ENCODE assay signal across 8 mouse cellular contexts in genomic region chr2:28525219-28525942, GRCm38 (mm10). TPM values are rescaled to one million over a fixed set of nuclear protein-coding genes. Genes with fewer than 3 reads are reported as not detected.
DNase-seq lines count a peak whose midpoint lies in the region; TF ChIP-seq lines count a peak whose summit lies in the region.
"Had no signal": no experiment of that assay in that cellular context is flagged by ENCODE, and none has a peak within 500 bp of the region (broad histone marks: within the 10 kb centered on the region; RNA-seq: fewer than 3 reads in every experiment).

No protein-coding gene starts in this region.

- H3K4me1 ChIP-seq in forebrain, embryonic 10.5 days: peaks cover 75% of the 10 kb centered on the region
- peaks cover 53% of the 10 kb centered on the region for H3K4me1 ChIP-seq in small intestine, adult 2 months (ENCODE audit: control insufficient read depth, insufficient read depth, insufficient read length, low read length)

- H3K27me3 ChIP-seq in forebrain, embryonic 10.5 days (ENCODE audit: poor library complexity, severe bottlenecking): no peaks in the 10 kb centered on the region
- H3K27me3 ChIP-seq in small intestine, adult 2 months (ENCODE audit: control insufficient read depth, insufficient read depth, low read length): no peaks in the 10 kb centered on the region

- 17% methylated on average over 11 of the region's 11 CpGs for WGBS in forebrain, embryonic 10.5 days
- 11% methylated on average over 11 of the region's 11 CpGs for WGBS in small intestine, adult 2 months

- peak overlapping the region; percentile 24; the same call in 1 of the 2 replicates for H3K4me3 ChIP-seq in forebrain, embryonic 10.5 days
- H3K4me3 ChIP-seq in small intestine, adult 2 months (ENCODE audit: low read depth, low read length): peak overlapping the region; percentile 17; the same call in 1 of the 2 replicates

- H3K36me3 ChIP-seq in forebrain, embryonic 10.5 days (replicated peaks): peaks cover 6% of the 10 kb centered on the region
- no peaks in the 10 kb centered on the region for H3K36me3 ChIP-seq in small intestine, adult 2 months (ENCODE audit: control insufficient read depth, insufficient read depth, low read length)

- DNase-seq in MN1 (ENCODE audit: low spot score): peak; percentile 87
- peak; percentile 87 to 88 for DNase-seq in adrenal gland, postnatal 36 days
- DNase-seq in forebrain, embryonic 10.5 days (ENCODE audit: extremely low spot score, low spot score): peak; percentile 62
- peak; percentile 70 to 71 for DNase-seq in heart, postnatal 14 days
- DNase-seq in kidney, postnatal 25 days: peak; percentile 70 to 87
- DNase-seq in lung, postnatal 4 days: peak; percentile 76 to 82

- TF ChIP-seq CTCF in small intestine, adult 2 months (IDR thresholded peaks at IDR 0.05; ENCODE audit: extremely low read depth, insufficient read length, insufficient replicate concordance, low read depth, low read length): no peak

- TF ChIP-seq POLR2A in small intestine, adult 2 months (IDR thresholded peaks at IDR 0.05; ENCODE audit: low read depth, low read length): peak; percentile 11; the same call in 1 of the 2 replicates

- H3K9me3 ChIP-seq in forebrain, embryonic 10.5 days: no peaks in the 10 kb centered on the region

- intact Hi-C loops in heart, postnatal 14 days (cut with DNase I): no loop called here

- peak overlapping the region; percentile 83 for H3K27ac ChIP-seq in forebrain, embryonic 10.5 days
- peak overlapping the region; percentile 95 for H3K27ac ChIP-seq in small intestine, adult 2 months (ENCODE audit: insufficient read depth, low read depth, low read length)

RNA-seq across cellular contexts. Expression of gene Ralgds, which starts 12.5 kb away (rescaled TPM):
- 10 to 100 TPM; 23.3 to 27.9 TPM for total RNA-seq in adrenal gland, postnatal 36 days (2021)
- 22.5 and 23.2 TPM in 2 replicates for polyA plus RNA-seq in forebrain, embryonic 10.5 days (2016; fragmentation: Nextera tagmentation; extraction: Ambion mirVana)
- 10 to 100 TPM; 14.5 to 18.2 TPM for total RNA-seq in heart, postnatal 14 days (2021)
- 51.2 and 110 TPM in 2 replicates for polyA plus RNA-seq in small intestine, adult 2 months (2012; rRNA removed)

RNA-seq across cellular contexts. Expression of gene Gm10134, which starts 19.5 kb away (rescaled TPM):
- 1 to 10 TPM; 2.6 to 3.3 TPM for total RNA-seq in adrenal gland, postnatal 36 days (2021)
- not detected in 2 replicates for polyA plus RNA-seq in forebrain, embryonic 10.5 days (2016; fragmentation: Nextera tagmentation; extraction: Ambion mirVana)
- 1 to 10 TPM; 1.2 to 1.4 TPM for total RNA-seq in heart, postnatal 14 days (2021)
- 0.57 TPM in 1 of 2 replicates, not detected in the other for polyA plus RNA-seq in small intestine, adult 2 months (2012; rRNA removed)

RNA-seq across cellular contexts. Expression of gene Gbgt1, which starts 28.7 kb away (rescaled TPM):
- total RNA-seq in adrenal gland, postnatal 36 days (2021): 1 to 10 TPM; 3.7 to 4.3 TPM
- polyA plus RNA-seq in forebrain, embryonic 10.5 days (2016; fragmentation: Nextera tagmentation; extraction: Ambion mirVana): not detected in 2 replicates
- 1 to 10 TPM; 2.6 to 3.7 TPM for total RNA-seq in heart, postnatal 14 days (2021)
- polyA plus RNA-seq in small intestine, adult 2 months (2012; rRNA removed): 4.7 and 4.8 TPM in 2 replicates

RNA-seq across cellular contexts. Expression of gene Cel, which starts 37.8 kb away (rescaled TPM):
- not detected for total RNA-seq in adrenal gland, postnatal 36 days (2021)
- 0.07 TPM in 1 of 2 replicates, not detected in the other for polyA plus RNA-seq in forebrain, embryonic 10.5 days (2016; fragmentation: Nextera tagmentation; extraction: Ambion mirVana)
- total RNA-seq in heart, postnatal 14 days (2021): not detected
- 8.8 and 5,109 TPM in 2 replicates for polyA plus RNA-seq in small intestine, adult 2 months (2012; rRNA removed)
- total RNA-seq: layer of hippocampus, adult 8-10 months had no signal

RNA-seq across cellular contexts. Expression of gene Mrps2, which starts 57.5 kb away (rescaled TPM):
- total RNA-seq in adrenal gland, postnatal 36 days (2021): 10 to 100 TPM; 51.1 to 56.2 TPM
- polyA plus RNA-seq in forebrain, embryonic 10.5 days (2016; fragmentation: Nextera tagmentation; extraction: Ambion mirVana): 68.1 and 70.3 TPM in 2 replicates
- total RNA-seq in heart, postnatal 14 days (2021): 10 to 100 TPM; 41.5 to 44.7 TPM
- polyA plus RNA-seq in small intestine, adult 2 months (2012; rRNA removed): 16.4 and 21.0 TPM in 2 replicates

Comparison
In these comparisons a context has a peak if more than half of its experiments do, and no peak if none do; other contexts are left out.
1. Peak in every context shown above with its lines: DNase-seq, H3K4me3 ChIP-seq and H3K27ac ChIP-seq.